Mouse (Mus musculus) left cerebral cortex, adult 9 months (tissue): ENCODE results near the gene Cdc45.

Experiments
- DNase-seq, 2 experiments: peaks; one replicate each; pipeline ENCODE4 v3.0.0; 2022; ENCODE audit warnings: low spot score in 2 of 2

The Cdc45 gene

DNA sequence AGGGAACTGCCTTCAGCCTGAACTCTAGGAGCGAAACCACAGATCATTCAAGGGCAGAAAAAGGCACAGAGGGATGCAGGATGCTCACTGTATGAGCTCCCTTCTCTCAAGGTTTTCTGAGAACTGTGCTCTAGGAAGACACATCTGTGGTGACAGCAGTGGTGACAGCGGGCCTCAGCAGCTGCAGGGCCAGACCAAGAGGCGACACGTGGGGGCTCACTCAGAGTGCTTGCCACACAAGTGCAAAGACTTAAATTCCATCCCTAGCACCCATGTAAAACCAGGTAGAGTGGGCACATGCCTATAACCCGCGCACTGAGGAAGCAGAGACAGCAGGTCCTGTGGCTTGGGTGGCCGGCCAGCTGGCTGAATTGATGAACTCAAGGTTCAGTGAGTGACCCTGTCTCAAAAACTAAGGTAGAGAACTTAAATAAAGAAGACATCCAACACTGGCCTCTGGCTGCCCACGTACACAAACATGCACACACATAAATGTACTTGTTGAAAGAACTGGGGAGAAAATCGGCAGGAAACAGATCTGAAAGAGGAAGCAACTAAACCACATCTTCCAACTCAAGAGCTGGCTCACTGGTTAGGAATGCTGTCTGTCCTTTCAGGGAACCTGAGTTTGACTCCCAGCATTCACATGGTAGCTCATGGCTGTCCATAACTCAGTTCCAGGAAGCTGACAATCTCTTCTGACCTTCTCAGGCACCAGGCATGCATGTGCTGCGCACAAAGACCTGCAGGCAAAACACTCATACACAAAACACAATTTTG lies 23.0 kb downstream of the Cdc45 start:
- no peak for DNase-seq

DNA sequence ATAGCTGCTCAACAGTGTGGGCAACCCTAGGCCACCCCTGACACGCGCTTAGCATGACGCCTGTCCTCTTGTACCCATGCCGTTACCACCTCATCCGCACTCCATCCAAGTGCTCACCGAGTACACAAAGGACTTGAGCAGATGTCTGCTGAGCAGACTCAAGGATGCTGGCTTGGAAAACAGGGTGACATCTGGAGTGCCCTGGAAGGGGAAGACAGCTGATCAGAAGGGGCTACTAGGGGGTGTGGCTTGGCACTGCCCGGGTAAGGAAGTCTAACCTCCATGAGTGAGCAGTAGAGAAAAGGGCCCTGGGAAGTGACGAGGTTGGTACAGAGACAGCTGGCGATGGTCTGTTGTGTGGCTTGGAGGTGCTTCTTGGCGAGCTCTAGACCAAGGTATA lies 25.1 kb downstream of the Cdc45 start:
- no peak for DNase-seq

- DNase-seq = no peak
These were observed 26.3 kb downstream of the Cdc45 start for GRCm38 (mm10) chr16:18785485-18785884.

GRCm38 (mm10) chr16:18785025-18785424 lies 26.8 kb downstream of the Cdc45 start:
- no peak for DNase-seq

DNA sequence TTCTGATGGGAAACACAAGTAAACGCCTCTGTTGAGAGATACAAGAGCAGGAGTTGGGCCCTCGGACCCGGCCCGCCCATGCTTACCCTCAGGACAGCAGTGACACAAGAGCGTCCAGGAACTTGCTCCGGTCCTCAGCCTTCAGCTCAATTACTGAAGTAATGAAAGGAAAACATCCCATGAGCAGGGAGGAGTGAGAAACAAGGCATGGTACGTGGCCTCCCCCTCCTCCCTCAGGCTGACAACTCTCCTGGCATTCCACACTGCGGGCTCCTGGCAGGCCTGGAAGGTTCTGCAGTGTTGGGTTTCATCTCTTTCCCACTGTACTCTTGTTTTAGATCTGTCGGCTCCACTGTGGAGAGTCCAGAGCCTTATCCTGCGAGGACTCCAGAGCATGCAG lies 30.0 kb downstream of the Cdc45 start:
- DNase-seq = no peak

DNA sequence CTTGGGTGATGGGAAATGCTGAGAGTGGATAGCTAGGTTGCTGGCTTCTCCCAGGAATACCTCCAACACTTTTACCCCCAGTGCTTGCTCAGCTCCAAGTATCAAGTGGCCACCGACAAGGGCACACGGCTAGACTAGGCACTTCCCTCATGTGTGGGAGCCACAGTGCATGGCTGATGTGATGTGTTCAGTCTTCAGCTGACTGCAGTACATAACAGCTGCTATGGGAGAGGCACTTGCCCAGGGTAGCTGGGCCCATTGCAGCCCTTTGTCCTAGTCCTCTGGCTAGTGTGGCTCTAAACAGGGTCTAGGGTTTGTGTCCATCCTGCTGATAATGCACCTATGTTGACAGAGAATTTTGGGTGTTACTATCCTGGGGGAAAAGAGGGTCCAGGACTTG lies 33.3 kb downstream of the Cdc45 start:
- DNase-seq = no peak

DNA sequence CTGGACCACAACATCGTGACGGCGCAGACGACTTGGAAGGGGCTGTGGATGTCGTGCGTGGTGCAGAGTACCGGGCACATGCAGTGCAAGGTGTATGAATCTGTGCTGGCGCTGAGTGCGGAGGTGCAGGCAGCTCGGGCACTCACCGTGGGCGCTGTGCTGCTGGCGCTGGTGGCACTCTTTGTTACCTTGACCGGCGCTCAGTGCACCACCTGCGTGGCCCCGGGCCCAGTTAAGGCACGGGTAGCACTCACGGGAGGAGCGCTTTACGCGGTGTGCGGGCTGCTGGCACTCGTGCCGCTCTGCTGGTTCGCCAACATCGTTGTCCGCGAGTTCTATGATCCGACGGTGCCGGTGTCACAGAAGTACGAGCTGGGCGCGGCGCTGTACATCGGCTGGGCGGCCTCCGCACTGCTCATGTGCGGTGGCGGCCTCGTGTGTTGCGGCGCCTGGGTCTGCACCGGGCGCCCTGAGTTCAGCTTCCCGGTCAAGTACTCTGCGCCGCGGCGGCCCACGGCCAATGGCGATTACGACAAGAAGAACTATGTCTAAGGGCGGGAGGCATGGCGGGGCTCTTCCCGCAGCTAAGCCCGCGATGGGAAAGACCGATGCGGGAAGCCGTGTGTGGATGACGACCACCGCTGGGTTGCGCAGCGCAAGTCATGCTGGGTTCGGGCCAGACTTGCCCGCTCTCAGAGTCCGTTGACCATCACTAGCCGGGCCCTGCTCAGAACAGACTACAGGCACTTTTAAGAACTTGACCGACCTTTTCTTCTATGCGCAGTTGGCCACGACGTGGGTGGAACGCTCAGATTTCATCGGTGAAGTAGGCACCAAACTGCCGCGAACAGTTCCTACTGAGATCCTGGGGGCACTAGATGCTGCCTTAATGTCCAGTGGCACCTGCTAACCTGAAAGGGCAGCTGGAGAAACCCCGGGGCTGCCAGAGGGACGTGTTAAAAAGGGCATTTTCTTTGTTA lies 34.4 kb downstream of the Cdc45 start:
- DNase-seq = no peak

DNA sequence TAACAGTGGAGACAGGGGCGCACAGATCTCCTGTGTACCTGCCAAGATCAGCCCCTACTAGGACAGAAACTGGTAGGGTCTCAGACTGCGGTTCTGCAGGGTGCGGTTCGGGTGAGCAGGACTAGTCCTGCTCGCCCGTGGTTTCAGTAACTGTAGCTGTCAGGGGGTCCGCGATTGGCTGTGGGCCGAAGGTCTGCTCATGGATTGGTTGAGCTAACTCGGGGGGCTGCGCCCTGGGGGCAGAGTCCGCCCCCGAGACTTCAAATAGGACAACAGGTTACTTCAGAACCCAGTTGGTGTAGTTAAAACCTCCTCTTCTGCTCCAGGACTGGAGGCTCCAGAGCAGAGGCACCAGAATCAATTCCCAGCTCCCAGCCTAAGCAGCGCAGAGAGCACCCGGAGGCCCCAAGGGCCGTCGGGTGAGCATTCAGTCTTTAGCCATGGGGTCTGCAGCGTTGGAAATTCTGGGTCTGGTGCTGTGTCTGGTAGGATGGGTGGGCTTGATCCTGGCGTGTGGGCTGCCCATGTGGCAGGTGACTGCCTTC lies 35.2 kb downstream of the Cdc45 start, which contains the start of gene Cldn5:
Gene Cldn5 (plus strand): TSS at position 292 of the 545 bp plus-strand sequence.
- DNase-seq = no peak

GRCm38 (mm10) chr16:18775621-18776555 lies 35.9 kb downstream of the Cdc45 start:
- no peak for DNase-seq

DNA sequence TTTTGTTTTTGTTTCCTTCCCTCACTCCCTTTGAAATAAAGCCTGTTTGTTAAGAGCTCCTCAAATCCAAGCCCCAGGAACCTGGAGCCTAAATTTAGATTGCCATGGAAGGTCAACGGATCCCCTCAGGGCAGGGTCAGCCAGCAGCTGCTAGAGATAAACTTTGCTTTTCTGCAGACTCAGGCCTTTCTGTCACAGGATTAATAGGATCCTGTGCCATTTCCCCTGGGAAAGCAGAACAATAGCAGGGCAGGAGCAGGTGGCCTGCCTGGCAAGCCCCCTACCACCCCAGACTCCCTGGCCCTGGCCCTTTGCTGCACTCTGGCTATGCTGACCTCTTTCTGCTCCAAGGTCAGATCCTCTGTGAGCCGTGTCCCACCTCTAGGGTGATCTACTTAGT lies 37.9 kb downstream of the Cdc45 start:
- DNase-seq = no peak

GRCm38 (mm10) chr16:18769501-18769900 lies 42.3 kb downstream of the Cdc45 start:
- DNase-seq = no peak

- no peak for DNase-seq
These were observed 45.4 kb downstream of the Cdc45 start for GRCm38 (mm10) chr16:18766390-18766789.

DNA sequence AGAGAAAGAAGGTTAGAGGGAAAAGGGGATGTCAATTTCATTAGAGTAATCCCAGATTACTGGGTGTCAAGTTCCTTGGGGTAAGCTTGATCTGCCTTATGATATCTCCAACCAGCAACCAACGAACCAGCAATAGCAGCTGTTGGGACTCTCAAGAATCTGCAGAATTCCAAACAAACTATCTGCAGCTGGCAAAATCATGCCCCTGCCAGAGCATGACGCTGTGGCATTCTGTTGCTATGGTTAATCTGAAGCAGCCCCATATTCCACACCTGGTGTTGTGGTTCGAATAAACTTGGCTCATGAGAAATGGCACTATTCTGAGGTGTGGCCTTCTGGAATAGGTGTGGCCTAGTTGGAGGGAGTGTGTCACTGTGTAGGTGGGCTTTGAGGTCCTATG lies 48.8 kb downstream of the Cdc45 start:
- no peak for DNase-seq

GRCm38 (mm10) chr16:18761734-18762133 lies 50.1 kb downstream of the Cdc45 start:
- no peak for DNase-seq

DNA sequence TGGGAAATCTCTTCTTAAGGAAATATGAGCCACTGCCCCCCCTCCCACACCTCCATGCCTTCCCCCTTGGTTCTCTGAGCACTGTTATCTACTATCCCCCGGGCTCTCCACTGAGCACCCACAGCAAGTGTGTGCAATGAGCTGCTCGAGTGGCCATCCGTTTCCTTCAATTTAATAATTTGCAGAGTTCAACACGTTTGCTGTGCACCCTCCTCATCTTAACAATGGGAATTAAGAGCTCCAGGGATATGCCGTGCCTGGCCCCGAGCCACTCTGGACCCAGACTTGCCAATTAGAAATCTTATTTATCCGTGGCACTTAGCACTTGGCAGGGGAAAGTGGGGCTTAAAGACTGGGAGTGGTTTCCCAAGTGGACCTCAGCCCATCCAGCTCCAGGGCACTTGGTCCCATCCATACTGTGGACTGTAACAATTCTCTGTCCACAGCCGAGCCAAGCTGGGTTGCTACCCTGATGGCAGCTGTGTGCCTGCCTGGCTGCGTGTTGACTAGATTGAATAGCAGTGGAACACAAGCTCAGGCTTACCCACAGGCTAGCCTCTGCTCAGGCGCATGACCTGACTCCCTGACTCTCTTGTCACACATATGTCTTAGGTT lies 59.8 kb downstream of the Cdc45 start:
- DNase-seq = no peak

- no peak for DNase-seq
These were observed 60.7 kb downstream of the Cdc45 start for GRCm38 (mm10) chr16:18751101-18751500.

DNA sequence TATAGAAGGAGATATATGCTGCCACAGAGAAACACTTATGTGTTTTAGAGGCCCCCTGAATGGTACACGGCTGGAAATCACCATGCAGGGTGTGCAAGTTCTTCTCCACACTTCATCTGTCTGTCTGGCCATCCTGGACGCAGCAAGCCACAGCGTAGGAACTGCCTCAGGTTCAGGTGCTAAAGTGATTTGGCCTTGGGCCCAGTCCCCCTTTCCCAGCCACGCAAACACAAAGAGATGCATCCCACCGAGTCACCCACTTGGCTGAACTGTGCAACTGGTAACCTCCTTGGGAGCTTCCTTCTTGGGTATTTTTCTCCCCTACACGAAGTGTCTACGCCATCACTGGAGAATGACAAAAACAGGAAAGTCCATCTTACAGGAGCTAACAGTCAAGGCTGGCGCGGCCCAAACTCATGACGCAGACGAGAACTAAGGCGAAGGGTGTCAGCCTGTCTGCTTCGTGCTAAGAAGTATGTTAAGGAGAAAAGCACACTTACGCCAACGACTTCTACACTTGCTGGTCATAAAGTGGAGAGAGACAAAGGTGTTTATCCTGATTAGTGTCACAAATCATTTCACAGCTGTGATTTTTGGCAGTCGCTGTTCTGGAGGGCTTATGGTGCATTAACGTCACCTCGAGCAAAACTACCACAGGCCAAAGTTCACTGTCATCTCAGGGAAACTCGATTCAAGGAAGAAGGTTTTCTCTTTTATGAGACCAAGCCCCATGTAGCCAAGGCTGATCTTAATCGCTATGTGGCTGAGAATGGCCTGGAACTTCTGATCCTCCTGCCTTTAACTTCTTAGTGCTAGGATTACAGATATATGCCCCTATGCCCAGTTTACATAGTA lies 65.3 kb downstream of the Cdc45 start:
- DNase-seq = no peak

DNA sequence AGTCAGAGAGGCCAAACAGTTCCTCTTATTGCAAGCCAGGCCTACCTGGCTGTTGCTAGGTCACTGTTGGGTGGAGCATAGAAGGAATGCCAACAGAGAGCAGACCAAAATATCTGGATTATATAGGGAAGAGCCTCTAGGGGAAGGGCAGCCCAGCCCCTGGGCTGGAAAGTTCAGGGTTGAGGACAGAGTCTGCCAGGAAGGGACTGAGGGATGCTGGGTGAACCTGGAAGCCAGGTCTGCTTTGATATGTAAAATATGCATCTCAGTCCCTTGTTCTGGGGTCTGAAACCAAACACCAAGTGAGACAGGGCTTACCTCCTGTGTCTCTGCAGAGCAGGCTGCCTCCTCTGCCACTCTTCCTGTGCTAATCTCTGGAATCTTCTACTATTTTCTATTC lies 73.5 kb downstream of the Cdc45 start:
- DNase-seq = no peak

DNA sequence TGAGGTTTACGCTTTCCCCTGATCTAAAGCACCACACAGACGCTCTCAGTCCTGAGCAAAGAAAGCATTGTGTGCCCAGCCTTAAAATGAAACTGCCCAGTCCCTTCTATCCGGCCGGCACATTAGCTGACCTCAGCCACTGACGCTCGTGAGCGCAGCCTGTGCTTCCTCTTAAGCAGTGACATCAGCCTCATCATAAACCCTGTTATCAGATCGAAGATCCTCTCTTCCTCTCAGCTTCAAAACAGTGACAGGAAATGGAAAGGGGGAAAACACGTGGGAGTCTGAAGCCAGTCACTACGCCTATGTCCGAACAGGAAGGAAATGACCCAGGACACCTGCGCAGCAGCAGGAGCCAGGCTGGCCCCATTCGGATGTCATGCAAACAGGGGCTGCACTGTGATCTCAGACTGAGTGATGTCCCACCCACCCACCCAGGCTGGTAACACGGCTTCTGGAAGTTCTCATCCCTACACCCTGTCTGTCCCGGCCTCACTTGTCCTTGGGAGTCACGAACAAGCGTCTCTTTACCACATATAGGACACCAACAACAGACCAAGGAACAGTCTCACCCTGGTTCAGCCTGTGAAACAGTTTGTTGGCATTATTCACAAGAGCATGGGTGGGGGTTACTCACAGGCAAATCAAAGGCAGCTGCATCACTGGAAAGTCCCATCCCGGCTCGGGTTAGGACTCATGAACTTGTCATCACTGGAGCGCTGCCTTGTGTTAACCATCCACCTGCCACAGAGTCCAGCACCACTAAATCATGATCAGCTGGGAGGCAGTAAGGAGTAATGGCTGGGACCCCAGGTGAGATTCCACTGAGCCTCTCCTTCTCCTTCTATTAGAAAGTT lies 78.5 kb downstream of the Cdc45 start:
- no peak for DNase-seq
